Mouse (Mus musculus) heart, adult 18-20 months (tissue): ENCODE results near the gene Lacc1. TPM values are rescaled to one million over a fixed set of nuclear protein-coding genes. Genes with fewer than 3 reads are reported as not detected.

ENCODE experiments used
- DNase-seq, 2 experiments: peaks; one replicate each; pipeline ENCODE4 v3.0.0; 2021 to 2022; ENCODE audit warnings: mixed read lengths in 1 of 2
- total RNA-seq, 2 experiments: library from RNA; stranded (reverse); gene quantifications; 2 replicates each; pipeline ENCODE4 v1.2.3; 2021

The Lacc1 gene
- total RNA-seq, 2 experiments from 2014 or later = 2.4 to 3.3 TPM

DNA sequence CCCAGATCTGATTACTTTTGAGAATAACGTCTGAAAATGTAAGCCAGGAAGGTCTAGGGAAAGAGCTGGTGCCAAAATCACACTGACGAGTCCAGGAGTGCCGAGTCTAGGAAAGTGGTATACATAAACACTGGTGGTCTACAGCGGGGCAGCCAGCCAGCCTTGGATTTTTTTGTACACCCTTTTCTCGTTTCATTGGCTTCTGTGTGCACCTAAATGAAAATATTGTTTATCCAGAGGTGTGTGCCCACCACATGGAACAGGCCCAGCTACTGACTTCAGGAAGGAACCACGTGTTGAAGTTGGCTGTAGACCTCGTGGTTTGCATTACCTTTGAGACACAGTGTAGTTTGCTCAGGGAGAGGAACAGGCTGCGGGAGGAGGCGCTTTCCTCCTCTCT is 57.1 kb downstream of the Lacc1 start:
- peak in 1 of 2 experiments; percentile 11 for DNase-seq

Other genes with a start within 250 kb of the Lacc1 start
- gene Ccdc122, start 132 bp downstream of the Lacc1 start, total RNA-seq = 1 to 10 TPM; 1.2 to 1.9 TPM
- gene Enox1, start 119.9 kb upstream of the Lacc1 start, total RNA-seq = under 1 TPM; 0.75 to 0.89 TPM